Mouse (Mus musculus): ENCODE results near the gene Gm38119.

DNA sequence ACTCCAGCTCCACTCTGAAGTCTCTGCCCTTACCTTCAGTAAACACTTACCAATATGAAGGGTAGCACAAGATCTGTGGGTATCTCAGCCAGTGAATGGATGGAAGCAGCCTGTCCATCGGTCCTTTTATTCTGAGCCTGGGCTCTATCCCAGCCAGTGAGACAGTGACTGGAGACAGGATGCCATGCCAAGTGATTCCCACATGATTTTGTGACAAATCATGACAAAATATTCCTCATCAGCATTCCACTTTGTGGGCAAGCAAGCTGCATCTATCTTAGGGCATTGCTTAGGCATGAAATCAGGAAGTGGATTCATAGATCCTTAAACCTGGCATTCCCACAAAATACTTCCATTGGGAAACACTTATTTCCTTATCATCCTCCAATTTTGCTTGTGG, 13.3 kb upstream of the Gm38119 start, which contains the start of gene Lce1g:
- TF ChIP-seq CTCF (IDR thresholded peaks at IDR 0.05; ENCODE audit: control insufficient read depth, insufficient read depth, insufficient replicate concordance, low read depth, low read length) (no peak), POLR2A (IDR thresholded peaks at IDR 0.05; ENCODE audit: control insufficient read depth, low read depth, low read length) (no peak)
